Mouse (Mus musculus) urinary bladder, adult 2 months (tissue): ENCODE measurements around the gene Nrsn2. TPM values are rescaled to one million over a fixed set of nuclear protein-coding genes. Genes with fewer than 3 reads are reported as not detected.
A peak's percentile ranks its signal among the peaks of the same experiment; 100 is the strongest.

Source experiments
- DNase-seq: peaks from one replicate; pipeline ENCODE4 v3.0.0; 2022; ENCODE audit warnings: low spot score
- polyA plus RNA-seq: library from polyadenylated mRNA; depleted of rRNA; stranded (reverse); fragments of >200 nt; gene quantifications from 2 replicates; pipeline ENCODE4 v1.2.3, GENCODE M21; 2012; rRNA removed

The Nrsn2 gene
- polyA plus RNA-seq, 1 experiment = not detected

GRCm38 (mm10) chr2:152343329-152344213 lies 32.9 kb downstream of the Nrsn2 start, which contains the start of gene Trib3:
TSS of gene Trib3 (minus strand) at chr2:152344032.
- peak; percentile 66 for DNase-seq

DNA sequence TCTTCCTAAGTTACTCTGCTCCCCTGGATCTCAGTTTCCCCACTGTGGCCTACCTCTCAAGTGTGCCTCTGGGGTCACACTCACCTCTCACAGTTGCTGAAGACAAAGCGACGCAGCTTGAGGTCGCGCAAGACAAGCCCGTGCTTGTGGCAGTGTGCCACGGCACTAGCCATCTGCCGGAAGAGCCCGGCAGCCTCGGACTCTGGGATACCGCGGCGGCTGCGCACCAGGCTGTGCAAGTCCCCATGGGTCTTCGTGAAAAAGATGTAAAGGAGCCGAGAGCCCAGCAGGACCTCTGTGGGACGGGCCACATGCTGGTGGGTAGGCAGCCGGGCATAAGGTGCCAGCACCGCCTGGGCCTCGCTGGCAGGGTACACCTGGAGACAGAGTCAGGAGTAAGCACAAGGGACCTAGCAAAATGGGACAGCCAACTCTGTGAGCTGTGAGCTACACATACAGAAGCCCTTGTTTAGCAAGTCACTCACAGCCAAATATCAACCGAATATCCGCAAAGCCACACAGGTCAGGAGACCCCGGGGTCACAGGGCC lies 36.7 kb downstream of the Nrsn2 start:
- no peak for DNase-seq

DNA sequence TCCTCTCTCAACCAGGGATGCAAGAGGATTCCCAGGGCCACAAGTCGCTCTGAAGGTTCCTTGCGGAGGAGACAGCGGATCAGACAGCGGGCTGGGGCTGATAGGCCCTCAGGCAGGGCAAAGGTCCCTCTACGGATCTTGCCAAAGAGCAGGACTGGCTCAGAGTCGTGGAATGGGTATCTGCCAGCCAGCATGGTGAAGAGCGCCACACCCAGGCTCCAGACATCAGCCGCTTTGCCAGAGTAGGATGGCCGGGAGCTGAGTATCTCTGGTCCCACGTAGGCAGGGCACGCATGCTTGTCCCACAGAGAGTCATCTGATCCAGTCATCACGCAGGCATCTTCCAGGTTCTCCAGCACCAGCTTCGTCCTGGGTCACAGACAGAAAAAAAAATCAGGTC lies 38.1 kb downstream of the Nrsn2 start:
- no peak for DNase-seq

GRCm38 (mm10) chr2:152337591-152338212 lies 38.7 kb downstream of the Nrsn2 start:
- no peak for DNase-seq

DNA sequence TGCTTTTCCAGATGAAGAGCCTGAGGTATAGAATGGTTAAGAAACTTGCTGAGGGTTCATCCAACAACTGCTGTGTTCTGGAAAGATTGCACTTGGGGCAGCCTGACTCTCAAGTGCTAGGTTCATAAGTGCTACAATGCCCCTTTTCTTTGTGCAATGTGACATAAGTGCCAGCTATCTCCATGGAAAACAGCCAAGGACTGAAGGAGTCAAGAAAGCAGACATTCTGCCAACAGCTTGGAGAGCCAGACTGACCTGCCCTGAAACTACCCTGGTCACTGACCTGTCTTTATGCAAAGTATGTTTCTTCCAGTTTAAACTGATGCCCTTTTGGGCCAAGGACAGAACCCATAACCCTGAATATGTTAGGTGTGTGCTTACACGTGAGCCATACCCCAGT lies 39.6 kb downstream of the Nrsn2 start:
- no peak for DNase-seq

DNA sequence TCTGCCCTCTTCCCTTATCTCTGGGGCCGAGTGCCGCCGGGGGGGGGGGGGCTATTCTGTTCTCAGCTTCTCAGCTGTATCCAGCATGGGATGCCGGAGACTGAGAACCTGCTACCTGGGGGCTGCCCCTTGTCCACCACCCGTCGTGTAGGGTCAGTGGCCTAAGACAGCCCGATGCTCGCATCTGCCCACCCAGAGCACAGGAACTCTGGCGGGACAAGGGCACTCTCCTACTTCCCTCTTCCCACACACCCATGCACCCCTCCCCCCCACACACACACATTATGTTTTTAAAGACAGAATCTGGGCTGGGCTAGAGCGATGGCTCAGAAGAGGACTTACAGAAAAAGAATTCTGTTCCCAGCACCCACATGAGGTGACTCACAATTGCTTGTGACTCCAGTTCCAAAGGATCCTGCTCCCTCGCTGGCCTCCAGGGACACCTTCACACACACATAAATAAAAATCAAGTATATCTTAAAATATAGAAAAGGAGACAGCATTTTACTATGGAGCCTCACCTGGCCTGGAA lies 41.1 kb downstream of the Nrsn2 start:
- DNase-seq = no peak

DNA sequence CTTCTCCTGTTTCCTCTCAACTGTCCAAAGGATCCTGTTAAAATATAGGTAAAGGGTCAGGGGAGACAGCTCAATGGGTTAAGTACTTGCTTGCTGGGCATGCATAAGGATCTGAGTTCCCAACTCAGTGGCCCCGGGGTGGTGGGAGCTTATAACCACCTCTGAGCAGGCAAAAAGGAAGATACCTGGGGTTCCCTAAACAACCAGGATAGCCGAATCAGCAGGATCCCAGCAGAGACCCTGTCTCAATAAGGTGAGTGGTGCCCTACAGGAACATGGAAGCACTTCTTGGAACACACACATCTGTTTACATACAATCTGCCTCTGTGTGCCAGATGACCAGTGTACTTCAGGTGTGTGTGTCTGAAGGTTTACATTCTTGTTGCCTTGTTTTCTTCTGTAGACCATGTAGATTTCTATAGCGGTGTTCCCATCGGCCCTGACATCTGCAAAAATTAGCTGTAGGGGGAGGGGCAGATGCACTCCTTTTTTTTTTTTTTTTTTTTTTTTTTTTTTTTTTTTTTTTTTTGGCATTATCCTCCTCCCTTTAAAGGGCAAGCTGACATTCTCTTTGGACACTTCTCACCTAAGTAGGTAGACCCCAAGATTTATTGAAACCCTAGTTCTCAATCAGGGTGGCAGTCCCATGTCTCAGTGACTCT lies 43.0 kb downstream of the Nrsn2 start:
- no peak for DNase-seq

DNA sequence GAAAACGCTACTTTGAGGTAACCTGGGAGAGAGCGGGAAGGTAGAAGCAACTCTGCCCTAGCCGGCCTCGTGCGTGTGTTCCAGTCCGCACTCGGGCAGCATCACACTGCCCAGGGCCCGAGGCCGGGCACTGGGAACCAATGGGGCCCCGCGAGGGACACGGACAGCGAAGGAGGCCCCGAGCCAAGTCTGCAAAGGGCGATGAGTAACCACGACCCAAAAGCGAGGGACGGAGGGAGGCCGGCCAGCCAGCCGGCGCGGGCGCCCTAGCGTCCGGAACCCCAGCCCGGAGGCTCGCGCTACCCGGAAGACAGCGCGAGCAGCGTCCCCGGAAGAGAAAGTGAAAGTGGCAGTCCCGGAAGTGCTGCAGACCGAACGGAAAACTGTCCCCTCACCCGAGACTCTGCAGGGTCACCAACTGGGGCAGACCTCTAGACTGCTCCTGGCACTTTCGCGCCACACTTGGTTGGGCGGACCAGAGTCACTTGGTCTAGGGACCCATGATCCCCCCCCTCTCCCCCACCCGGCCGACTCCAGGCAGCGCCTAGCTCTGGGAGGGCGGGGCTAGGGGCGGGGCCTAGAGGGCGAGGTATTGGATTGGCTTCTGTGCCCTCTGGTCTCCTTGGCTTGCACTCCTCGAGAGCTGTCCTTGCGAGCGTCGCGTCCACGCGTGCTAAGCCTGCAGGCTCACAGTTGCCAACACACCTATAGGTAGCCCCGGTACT lies 44.2 kb downstream of the Nrsn2 start, which contains the start of gene Rbck1:
TSS of gene Rbck1 (minus strand) at position 553 of the 725 bp plus-strand sequence.
- peak; percentile 88 for DNase-seq

DNA sequence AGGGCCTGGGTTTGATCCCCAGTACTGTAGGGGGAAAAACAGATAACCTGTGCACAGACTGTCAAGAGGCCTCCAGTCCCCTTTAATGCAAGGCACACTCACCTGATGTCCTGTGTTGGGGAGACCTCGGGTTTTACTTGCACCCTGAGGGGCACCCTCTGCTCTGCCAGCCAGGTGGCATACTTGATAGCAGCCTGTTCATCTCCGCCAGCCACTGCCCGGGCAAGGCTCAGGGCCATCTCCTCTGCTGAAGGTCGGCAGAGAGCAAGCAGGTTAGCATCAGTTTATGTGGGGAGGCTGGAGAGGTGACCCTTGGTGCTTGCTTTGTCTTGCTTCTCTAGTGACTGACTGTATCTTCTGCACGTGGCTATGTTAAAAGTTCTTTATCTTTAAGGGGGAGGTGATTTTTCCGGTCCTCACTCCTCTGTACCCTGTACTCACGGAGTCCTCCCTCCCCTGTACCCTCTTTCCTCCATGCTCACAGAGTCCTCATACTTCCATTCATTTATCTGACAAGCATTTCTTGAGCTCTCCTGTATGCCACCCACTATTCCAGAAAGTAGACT lies 45.5 kb downstream of the Nrsn2 start:
- no peak for DNase-seq

DNA sequence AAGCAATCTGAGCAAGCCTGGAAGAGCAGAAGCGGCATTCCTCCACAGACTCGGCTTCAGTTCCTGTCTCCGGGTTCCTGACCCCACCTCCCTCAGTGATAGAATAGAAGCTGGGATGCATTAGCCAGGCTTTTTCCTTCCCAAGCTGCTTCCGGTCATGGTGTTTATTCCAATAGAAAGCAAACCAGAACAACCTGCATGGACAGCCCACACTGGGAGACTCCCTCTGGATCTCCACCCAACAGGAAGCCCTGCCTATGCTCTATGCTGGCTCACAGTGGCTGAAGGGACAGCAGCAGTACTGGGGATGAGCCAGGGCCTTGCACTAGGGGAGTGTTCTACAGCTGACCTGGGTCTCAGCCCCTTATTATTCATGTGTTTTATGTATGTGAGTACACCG lies 48.5 kb downstream of the Nrsn2 start:
- no peak for DNase-seq

DNA sequence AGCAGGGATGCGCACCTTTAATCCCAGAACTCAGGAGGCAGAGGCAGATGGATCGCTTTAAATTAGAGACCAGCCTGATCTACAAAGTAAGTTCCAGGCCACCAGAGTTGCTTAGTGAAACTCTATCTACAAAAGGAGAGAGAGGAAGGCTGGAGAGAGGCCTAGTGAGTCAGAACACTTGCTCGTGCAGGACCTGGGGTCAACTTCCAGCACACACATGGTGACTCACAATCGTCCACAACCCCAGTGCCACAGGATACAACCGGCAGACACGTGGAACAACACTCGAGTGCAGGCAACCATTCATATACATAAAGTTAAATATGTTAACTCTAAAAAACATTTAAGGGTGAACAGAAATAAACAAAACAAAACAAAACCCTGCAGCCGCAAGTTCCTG lies 49.8 kb downstream of the Nrsn2 start:
- DNase-seq = no peak

- DNase-seq = no peak
Measured at GRCm38 (mm10) chr2:152326157-152326556, 50.3 kb downstream of the Nrsn2 start.

GRCm38 (mm10) chr2:152324842-152325241 lies 51.6 kb downstream of the Nrsn2 start:
- no peak for DNase-seq

DNA sequence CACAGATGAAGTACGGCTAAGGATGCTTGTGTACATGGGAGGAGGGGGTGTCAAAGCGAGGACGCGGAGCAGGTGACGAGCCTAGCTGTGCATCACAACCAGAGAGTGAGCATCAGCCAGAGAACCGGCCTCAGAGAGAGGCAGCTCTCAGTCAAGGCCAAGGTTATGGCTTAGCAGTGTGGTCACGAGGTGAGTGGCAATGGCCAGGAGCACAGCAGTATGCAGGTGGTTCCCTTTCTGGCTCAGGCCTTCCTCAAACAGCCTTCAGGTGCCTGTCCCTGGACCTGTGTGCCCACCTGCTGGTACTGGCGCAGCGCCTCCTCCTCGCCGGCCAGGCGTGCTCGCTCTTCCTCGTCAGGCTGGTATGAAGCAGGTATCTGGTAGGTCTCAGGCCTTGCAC lies 52.5 kb downstream of the Nrsn2 start:
- no peak for DNase-seq

DNA sequence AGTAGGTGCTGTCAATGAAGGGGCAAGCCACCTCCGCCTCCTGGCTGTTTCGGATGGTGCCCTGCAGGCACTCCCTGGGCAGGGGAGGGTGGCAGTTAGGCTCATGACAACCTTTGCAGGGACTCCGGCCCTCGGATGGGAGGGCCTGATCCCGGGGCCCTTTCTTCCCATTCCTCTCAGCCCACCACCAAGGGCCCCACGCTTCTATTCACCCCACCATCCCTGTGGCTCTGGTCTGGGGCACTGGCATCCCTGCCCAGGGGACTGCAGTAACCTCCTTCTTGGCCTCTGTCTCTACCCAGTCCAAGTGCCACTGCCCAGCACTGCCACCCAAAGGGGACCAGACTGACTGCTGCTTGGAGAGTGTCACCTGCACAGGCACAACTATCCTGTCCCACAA lies 54.2 kb downstream of the Nrsn2 start:
- no peak for DNase-seq

GRCm38 (mm10) chr2:152321558-152321957 lies 54.9 kb downstream of the Nrsn2 start:
- no peak for DNase-seq

Other genes starting within 250 kb of the Nrsn2 start
- 2.3 and 2.8 TPM in 2 replicates for gene Tcf15, start 233.1 kb downstream of the Nrsn2 start, polyA plus RNA-seq
- 53.8 and 58.6 TPM in 2 replicates for gene Csnk2a1, start 149.8 kb downstream of the Nrsn2 start, polyA plus RNA-seq
- gene Tbc1d20, start 82.8 kb downstream of the Nrsn2 start, polyA plus RNA-seq = 42.0 and 44.4 TPM in 2 replicates
- 110 and 132 TPM in 2 replicates for gene Rbck1, start 44.0 kb downstream of the Nrsn2 start, polyA plus RNA-seq
- 2.4 and 2.9 TPM in 2 replicates for gene Trib3, start 32.6 kb downstream of the Nrsn2 start, polyA plus RNA-seq
- gene Sox12, start 21.4 kb upstream of the Nrsn2 start, polyA plus RNA-seq = 8.6 and 12.6 TPM in 2 replicates
- gene Zcchc3, start 38.4 kb upstream of the Nrsn2 start, polyA plus RNA-seq = 8.7 and 9.7 TPM in 2 replicates
- 0.40 and 0.45 TPM in 2 replicates for gene 6820408C15Rik, start 38.9 kb upstream of the Nrsn2 start, polyA plus RNA-seq
- not detected in 2 replicates for gene Defb23, start 88.0 kb upstream of the Nrsn2 start, polyA plus RNA-seq
- gene Defb20, start 100.4 kb upstream of the Nrsn2 start, polyA plus RNA-seq = not detected in 2 replicates
- not detected in 2 replicates for gene Defb22, start 113.5 kb upstream of the Nrsn2 start, polyA plus RNA-seq
- not detected in 2 replicates for gene Defb26, start 135.1 kb upstream of the Nrsn2 start, polyA plus RNA-seq
- not detected in 2 replicates for gene Defb28, start 141.6 kb upstream of the Nrsn2 start, polyA plus RNA-seq
- not detected in 2 replicates for gene Defb29, start 163.5 kb upstream of the Nrsn2 start, polyA plus RNA-seq
- gene Gm17416, start 192.7 kb upstream of the Nrsn2 start, polyA plus RNA-seq = not detected in 2 replicates
- gene Defb21, start 196.1 kb upstream of the Nrsn2 start, polyA plus RNA-seq = not detected in 2 replicates
- not detected in 2 replicates for gene Defb19, start 203.7 kb upstream of the Nrsn2 start, polyA plus RNA-seq
- 0.21 TPM in 1 of 2 replicates, not detected in the other for gene Defb45, start 222.8 kb upstream of the Nrsn2 start, polyA plus RNA-seq
- gene Defb36, start 227.7 kb upstream of the Nrsn2 start, polyA plus RNA-seq = not detected in 2 replicates
- 0.78 and 0.95 TPM in 2 replicates for gene Defb25, start 246.4 kb upstream of the Nrsn2 start, polyA plus RNA-seq